In the genomic region with DNA sequence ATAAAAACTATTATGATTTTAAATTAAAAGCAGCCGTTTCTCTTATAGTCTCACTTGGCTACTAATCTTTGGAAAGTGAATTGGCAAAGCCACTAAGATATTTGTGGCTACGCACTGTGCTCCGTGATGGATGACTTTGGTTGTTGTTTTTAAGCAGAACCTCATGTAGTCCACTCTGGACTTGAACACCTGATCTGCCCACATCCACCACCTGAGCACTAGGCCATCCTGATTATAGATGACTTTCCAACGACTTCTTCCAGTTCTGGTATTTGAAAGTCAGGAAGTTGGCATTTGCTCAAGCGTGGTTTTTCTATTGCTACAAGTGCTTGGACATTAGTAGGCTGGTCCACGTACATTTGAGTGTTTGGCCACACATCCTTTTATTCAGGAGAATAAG, we compare ENCODE assay signal across 32 mouse cellular contexts.
"Had no signal": no experiment of that assay in that cellular context is flagged by ENCODE, and none has a peak within 500 bp of the region (broad histone marks: within the 10 kb centered on the region; RNA-seq: fewer than 3 reads in every experiment).

No protein-coding gene starts in this region.

- DNase-seq: left cerebral cortex, postnatal 4 days; liver; liver, embryonic 13.5 days; liver, postnatal 0 days; lung, adult 18-20 months; lung, adult 2 months; lung, embryonic 14.5 days; lung, postnatal 10 days; lung, postnatal 14 days; lung, postnatal 36 days; lung, postnatal 4 days; midbrain, embryonic 14.5 days had no signal

- H3K4me3 ChIP-seq: left cerebral cortex, adult 2 months; limb, embryonic 13.5 days; limb, embryonic 15.5 days; liver, embryonic 12.5 days; liver, embryonic 13.5 days; liver, embryonic 15.5 days; lung, embryonic 15.5 days; megakaryocyte, embryonic 14.5 days; midbrain, embryonic 10.5 days; midbrain, embryonic 12.5 days; midbrain, embryonic 13.5 days; midbrain, embryonic 15.5 days; myocyte; neural tube, embryonic 12.5 days; neural tube, embryonic 13.5 days had no signal

- H3K27ac ChIP-seq: left cerebral cortex, adult 2 months; limb, embryonic 13.5 days; limb, embryonic 15.5 days; liver, embryonic 12.5 days; liver, embryonic 13.5 days; liver, embryonic 14.5 days; liver, embryonic 15.5 days; lung, embryonic 15.5 days; macrophage; midbrain, embryonic 10.5 days; midbrain, embryonic 12.5 days; midbrain, embryonic 13.5 days; midbrain, embryonic 15.5 days; neural tube, embryonic 12.5 days; neural tube, embryonic 13.5 days had no signal

- H3K9me3 ChIP-seq: limb, embryonic 13.5 days; limb, embryonic 15.5 days; liver, embryonic 12.5 days; liver, embryonic 13.5 days; liver, embryonic 15.5 days; lung, embryonic 15.5 days; megakaryocyte, embryonic 14.5 days; midbrain, embryonic 10.5 days; midbrain, embryonic 12.5 days; midbrain, embryonic 13.5 days; midbrain, embryonic 15.5 days; neural tube, embryonic 12.5 days; neural tube, embryonic 13.5 days had no signal

- H3K27me3 ChIP-seq: limb, embryonic 13.5 days; limb, embryonic 15.5 days; liver, embryonic 12.5 days; liver, embryonic 13.5 days; liver, embryonic 15.5 days; lung, embryonic 15.5 days; midbrain, embryonic 12.5 days; midbrain, embryonic 13.5 days; midbrain, embryonic 15.5 days; neural tube, embryonic 12.5 days; neural tube, embryonic 13.5 days had no signal

- H3K36me3 ChIP-seq: limb, embryonic 13.5 days; limb, embryonic 15.5 days; liver, embryonic 12.5 days; liver, embryonic 13.5 days; liver, embryonic 15.5 days; lung, embryonic 15.5 days; midbrain, embryonic 10.5 days; midbrain, embryonic 12.5 days; midbrain, embryonic 13.5 days; midbrain, embryonic 15.5 days; neural tube, embryonic 12.5 days; neural tube, embryonic 13.5 days had no signal

- ATAC-seq: liver, embryonic 12.5 days; liver, postnatal 0 days; lung, postnatal 0 days; midbrain, embryonic 13.5 days; midbrain, embryonic 15.5 days; midbrain, embryonic 16.5 days had no signal

- H3K4me2 ChIP-seq: limb, embryonic 13.5 days; limb, embryonic 15.5 days; liver, embryonic 11.5 days; liver, embryonic 12.5 days; liver, embryonic 13.5 days; liver, embryonic 15.5 days; lung, embryonic 14.5 days; lung, embryonic 15.5 days; midbrain, embryonic 11.5 days; midbrain, embryonic 12.5 days; midbrain, embryonic 13.5 days; midbrain, embryonic 15.5 days; neural tube, embryonic 12.5 days; neural tube, embryonic 13.5 days had no signal

- H3K4me1 ChIP-seq: limb, embryonic 13.5 days; liver, embryonic 12.5 days; liver, embryonic 13.5 days; liver, embryonic 15.5 days; lung, embryonic 15.5 days; megakaryocyte, embryonic 14.5 days; midbrain, embryonic 12.5 days; midbrain, embryonic 13.5 days; midbrain, embryonic 15.5 days; neural tube, embryonic 12.5 days; neural tube, embryonic 13.5 days had no signal

- H3K9ac ChIP-seq: limb, embryonic 13.5 days; limb, embryonic 15.5 days; liver, embryonic 12.5 days; liver, embryonic 13.5 days; liver, embryonic 14.5 days; liver, embryonic 15.5 days; liver, postnatal 0 days; lung, embryonic 14.5 days; lung, embryonic 15.5 days; midbrain, embryonic 12.5 days; midbrain, embryonic 13.5 days; midbrain, embryonic 15.5 days; neural tube, embryonic 12.5 days; neural tube, embryonic 13.5 days had no signal
